Mouse (Mus musculus) splenic B cell, adult 2 months (primary cell): ENCODE data around the gene Ryk.

Experiments
- DNase-seq: peaks from one replicate; pipeline ENCODE4 v3.0.0-alpha.2; 2011; ENCODE audit warnings: low read depth, low spot score
- H3K27me3 ChIP-seq: 2 replicates; pipeline ENCODE4 v1.6.1; 2012; ENCODE audit warnings: mild to moderate bottlenecking, low read length, moderate library complexity, mixed read lengths; ENCODE audit not compliant: control insufficient read depth, poor library complexity, insufficient read depth, severe bottlenecking
- H3K36me3 ChIP-seq: 2 replicates; pipeline ENCODE4 v1.6.1; 2012; ENCODE audit warnings: mild to moderate bottlenecking, low read length, moderate library complexity, mixed read lengths; ENCODE audit not compliant: control insufficient read depth, poor library complexity, insufficient read depth, severe bottlenecking

Gene Ryk

DNA sequence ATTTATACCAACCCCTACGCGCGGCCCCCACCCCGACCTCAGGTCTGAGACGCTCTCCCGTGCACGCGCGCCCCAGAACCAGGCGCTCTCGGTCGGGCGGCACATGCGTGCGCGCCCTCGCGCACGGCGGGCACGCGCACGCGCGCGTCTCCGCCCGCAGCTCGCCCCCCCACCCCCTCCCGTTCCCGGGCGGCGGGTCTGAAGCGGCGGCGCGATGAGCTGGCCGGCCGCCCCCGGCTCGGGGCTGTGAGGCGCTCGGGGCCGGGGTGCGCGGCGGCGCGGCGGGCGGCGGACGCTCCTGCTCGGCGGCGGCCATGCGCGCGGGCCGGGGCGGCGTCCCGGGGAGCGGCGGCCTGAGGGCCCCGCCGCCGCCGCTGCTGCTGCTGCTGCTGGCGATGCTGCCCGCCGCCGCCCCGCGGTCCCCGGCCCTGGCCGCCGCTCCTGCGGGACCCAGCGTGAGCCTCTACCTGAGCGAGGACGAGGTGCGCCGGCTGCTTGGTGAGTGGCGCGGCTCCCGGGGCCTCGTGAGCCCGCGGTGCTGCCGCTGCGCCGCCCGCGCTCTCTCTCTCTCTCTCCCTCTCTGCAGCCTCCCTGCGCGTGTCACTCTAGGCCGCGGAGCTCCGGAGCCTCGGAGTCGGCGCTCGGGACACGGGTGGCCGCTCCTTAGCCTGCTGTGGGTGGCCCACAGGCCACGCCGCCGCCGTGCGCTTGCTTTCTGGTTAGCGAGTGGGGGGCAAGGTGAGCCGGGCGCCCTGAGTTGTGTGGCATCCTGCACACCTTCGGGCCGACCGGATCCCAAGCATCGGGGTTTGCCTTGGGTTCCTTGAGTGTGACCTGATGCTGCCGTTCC is at the start of gene Ryk:
Gene Ryk (plus strand): TSS at position 176 of the 850 bp plus-strand sequence.
- Histone ChIP-seq H3K27me3 (no peaks in the 10 kb centered on the region), H3K36me3 (no peaks in the 10 kb centered on the region)
- peak; percentile 27 for DNase-seq

DNA sequence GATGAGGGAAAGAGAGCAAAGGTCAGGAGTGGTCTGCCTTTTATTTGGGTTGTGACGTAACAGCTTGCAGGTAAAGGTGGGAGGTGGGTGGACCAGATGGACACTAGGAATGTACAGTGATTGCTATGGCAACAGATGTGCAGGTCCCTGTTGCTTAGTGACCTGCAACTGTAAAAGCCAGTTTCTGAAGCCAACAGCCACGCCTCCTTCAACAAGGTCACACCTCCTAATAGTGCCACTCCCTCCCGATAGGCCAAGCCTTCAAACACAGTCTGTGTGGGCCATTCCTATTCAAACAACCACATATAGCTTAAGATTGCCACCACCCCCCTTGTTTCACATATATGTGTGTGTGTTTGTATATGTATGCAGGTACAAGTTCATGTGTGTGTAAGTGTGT is 45.2 kb upstream of the Ryk start:
- H3K27me3 ChIP-seq: no peaks in the 10 kb centered on the region
- H3K36me3 ChIP-seq: no peaks in the 10 kb centered on the region
- DNase-seq: no peak

GRCm38 (mm10) chr9:102791845-102792244 is 42.9 kb upstream of the Ryk start:
- DNase-seq: peak; percentile 20
- H3K27me3 ChIP-seq: no peaks in the 10 kb centered on the region
- no peaks in the 10 kb centered on the region for H3K36me3 ChIP-seq

DNA sequence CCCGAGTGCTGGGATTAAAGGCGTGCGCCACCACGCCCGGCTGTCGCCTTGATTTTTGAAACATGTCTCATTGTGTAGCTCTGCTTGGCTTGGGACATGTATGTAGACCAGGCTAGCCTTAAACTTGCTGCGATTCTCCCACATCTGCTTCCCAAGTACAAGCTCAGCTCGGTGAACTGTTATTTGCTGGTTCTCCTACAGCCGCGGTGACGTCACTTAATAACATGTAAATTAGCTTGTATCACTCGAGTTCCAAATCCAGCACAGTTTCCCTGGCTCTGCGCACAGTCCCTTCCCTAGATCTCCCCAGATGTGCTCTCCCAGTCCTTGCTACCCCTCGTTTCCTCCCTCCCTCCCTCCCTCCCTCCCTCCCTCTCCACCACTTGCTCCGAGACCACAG is 41.9 kb upstream of the Ryk start:
- no peaks in the 10 kb centered on the region for H3K36me3 ChIP-seq
- no peak for DNase-seq

GRCm38 (mm10) chr9:102793286-102793809 is 41.4 kb upstream of the Ryk start:
- Histone ChIP-seq H3K36me3 (no peaks in the 10 kb centered on the region), H3K27me3 (no peaks in the 10 kb centered on the region)
- DNase-seq: no peak

More for the DNA sequence above, 41.9 kb upstream of the Ryk start:
- no peaks in the 10 kb centered on the region for H3K27me3 ChIP-seq

GRCm38 (mm10) chr9:102798406-102798805 is 36.3 kb upstream of the Ryk start:
- H3K36me3 ChIP-seq: no peaks in the 10 kb centered on the region
- DNase-seq: no peak
- no peaks in the 10 kb centered on the region for H3K27me3 ChIP-seq

GRCm38 (mm10) chr9:102806056-102806573 is 28.6 kb upstream of the Ryk start:
- Histone ChIP-seq H3K36me3 (no peaks in the 10 kb centered on the region), H3K27me3 (no peaks in the 10 kb centered on the region)
- no peak for DNase-seq

DNA sequence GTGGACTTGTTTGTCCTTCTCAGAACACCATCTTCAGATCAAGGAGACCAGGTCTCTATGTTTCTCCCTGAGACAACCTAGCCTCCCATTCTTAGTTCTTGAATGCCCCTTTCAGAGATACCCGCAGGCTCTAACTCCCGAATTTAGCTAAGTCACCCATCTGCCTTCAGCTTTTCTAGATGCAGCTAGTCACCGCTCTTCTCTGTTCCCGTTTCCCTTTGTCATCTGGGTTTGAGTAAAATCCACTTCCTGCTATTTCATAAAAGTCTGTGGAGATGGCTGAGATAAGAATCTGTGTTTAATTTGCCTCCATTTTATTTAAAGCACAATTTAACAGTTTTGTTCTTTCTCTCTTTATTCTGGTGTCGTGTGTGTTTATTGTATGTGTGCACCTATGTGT is 23.5 kb upstream of the Ryk start:
- Histone ChIP-seq H3K27me3 (no peaks in the 10 kb centered on the region), H3K36me3 (no peaks in the 10 kb centered on the region)
- no peak for DNase-seq

GRCm38 (mm10) chr9:102818228-102818627 is 16.5 kb upstream of the Ryk start:
- no peak for DNase-seq
- Histone ChIP-seq H3K36me3 (no peaks in the 10 kb centered on the region), H3K27me3 (no peaks in the 10 kb centered on the region)

DNA sequence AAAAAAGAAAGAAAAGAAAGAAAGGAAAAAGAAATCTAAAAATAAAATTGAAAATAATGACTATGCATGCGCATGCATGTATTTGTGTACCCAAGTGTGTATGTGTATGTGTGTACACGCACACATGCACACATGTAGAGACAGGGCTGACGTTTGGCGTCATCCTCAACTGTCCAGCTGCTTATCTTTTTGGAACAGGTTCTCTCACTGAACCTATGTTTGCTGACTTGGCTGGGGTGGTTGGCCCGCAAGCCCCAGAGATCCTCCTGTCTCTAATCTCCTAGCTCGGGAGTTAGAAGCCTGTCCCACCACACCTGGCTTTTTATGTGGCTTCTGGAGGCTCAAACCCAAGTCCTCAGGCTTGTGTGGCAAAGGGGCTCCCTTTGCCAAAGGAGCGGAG is 6.1 kb upstream of the Ryk start:
- H3K27me3 ChIP-seq: no peaks in the 10 kb centered on the region
- no peak for DNase-seq
- H3K36me3 ChIP-seq: no peaks in the 10 kb centered on the region

DNA sequence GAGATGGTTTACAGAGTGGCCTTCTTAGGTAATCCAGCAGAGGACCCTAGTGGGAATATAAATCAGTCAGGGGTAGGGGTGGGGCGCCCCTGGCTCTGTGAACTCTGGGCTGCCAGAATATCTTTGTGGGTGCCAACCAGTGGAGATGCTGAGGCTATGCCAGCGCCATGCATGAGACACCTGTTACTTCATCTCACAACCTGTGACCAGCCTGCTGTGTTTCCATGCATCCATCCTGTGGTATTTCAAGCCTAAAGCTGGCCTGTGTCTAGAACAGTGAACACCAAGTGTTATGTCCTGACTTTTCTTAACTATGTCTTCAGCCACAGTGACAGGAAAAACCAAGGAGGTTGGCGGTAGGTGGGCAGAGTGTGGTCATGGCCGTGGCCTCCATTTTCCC is 3.2 kb upstream of the Ryk start:
- no peaks in the 10 kb centered on the region for H3K36me3 ChIP-seq
- no peak for DNase-seq
- no peaks in the 10 kb centered on the region for H3K27me3 ChIP-seq

GRCm38 (mm10) chr9:102834414-102834741 is 339 bp upstream of the Ryk start:
- Histone ChIP-seq H3K27me3 (no peaks in the 10 kb centered on the region), H3K36me3 (no peaks in the 10 kb centered on the region)
- no peak for DNase-seq

DNA sequence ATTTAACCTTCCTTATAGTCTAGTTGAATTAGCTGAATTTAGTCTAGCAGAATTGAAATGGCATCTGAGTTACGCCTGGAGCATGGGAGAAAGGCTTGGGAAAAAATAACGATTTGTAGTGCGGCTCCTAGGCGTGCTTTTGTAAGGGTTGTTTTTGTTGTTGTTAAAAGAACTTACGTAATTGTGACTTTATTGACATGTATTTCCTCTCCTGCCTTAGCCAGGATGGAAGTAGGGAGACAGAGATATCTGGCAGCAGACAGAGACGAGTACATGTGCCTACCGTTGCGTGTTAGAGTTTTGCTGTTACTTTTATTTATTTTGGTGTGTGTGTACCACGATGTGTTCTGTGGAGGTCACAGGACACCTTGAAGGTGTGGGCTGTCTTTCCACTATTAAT is 1.6 kb downstream of the Ryk start:
- Histone ChIP-seq H3K36me3 (no peaks in the 10 kb centered on the region), H3K27me3 (no peaks in the 10 kb centered on the region)
- DNase-seq: no peak

GRCm38 (mm10) chr9:102840792-102841778 is 6.4 kb downstream of the Ryk start:
- Histone ChIP-seq H3K27me3 (no peaks in the 10 kb centered on the region), H3K36me3 (no peaks in the 10 kb centered on the region)
- DNase-seq: no peak

DNA sequence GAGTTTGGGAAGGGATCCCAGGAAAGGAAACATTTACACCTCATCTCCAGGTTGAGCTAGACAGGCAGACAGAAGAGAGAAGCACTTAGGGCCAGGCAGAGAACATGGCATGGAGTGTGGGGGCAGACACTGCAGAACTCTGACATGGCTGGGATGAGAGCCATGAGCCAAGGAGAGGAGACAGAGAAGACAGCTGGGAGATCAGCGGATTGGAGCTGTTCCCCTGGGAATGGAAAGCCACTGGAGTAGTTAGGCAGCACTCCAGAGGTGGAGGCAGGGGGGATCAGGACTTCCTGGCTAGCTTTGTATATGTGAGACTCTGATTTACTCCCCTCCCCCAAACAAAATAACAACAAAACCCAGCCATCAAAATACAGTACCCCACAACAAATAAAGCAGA is 7.1 kb downstream of the Ryk start:
- H3K27me3 ChIP-seq: no peaks in the 10 kb centered on the region

More for the DNA sequence above, 7.1 kb downstream of the Ryk start:
- no peak for DNase-seq
- no peaks in the 10 kb centered on the region for H3K36me3 ChIP-seq
